In genomic region chr3:152189306-152189705, GRCm38 (mm10) we compare ENCODE assay signal across 10 mouse cellular contexts. TPM values are rescaled to one million over a fixed set of nuclear protein-coding genes. Genes with fewer than 3 reads are reported as not detected.
DNase-seq lines count a peak whose midpoint lies in the region; ATAC-seq and TF ChIP-seq lines count a peak whose summit lies in the region.
"Had no signal": no experiment of that assay in that cellular context is flagged by ENCODE, and none has a peak within 500 bp of the region (broad histone marks: within the 10 kb centered on the region; RNA-seq: fewer than 3 reads in every experiment).

No protein-coding gene starts in this region.

- peaks cover 22% of the 10 kb centered on the region for H3K36me3 ChIP-seq in kidney, embryonic 15.5 days
- H3K36me3 ChIP-seq in kidney, postnatal 0 days (ENCODE audit: insufficient read depth, low read length): peaks cover 3% of the 10 kb centered on the region; the same call in 1 of the 2 replicates
- H3K36me3 ChIP-seq in small intestine, adult 2 months (ENCODE audit: control insufficient read depth, insufficient read depth, low read length): peaks cover 6% of the 10 kb centered on the region; the same call in 1 of the 2 replicates
- 0 out of 2 replicates have a peak, but pooled peaks cover 5% of the 10 kb centered on the region for H3K36me3 ChIP-seq in forebrain, postnatal 0 days (ENCODE audit: insufficient read depth)

- H3K4me2 ChIP-seq in kidney, embryonic 15.5 days: peak overlapping the region; percentile 19
- H3K4me2 ChIP-seq in kidney, postnatal 0 days (ENCODE audit: low read length): peak overlapping the region; percentile 29; the same call in 1 of the 2 replicates
- no peak overlapping the region for H3K4me2 ChIP-seq in forebrain, postnatal 0 days (ENCODE audit: low read depth)

- intact Hi-C loops in left cerebral cortex, postnatal 36 days (cut with DNase I): no loop called here

- TF ChIP-seq CTCF in kidney, postnatal 0 days (IDR thresholded peaks at IDR 0.05; ENCODE audit: low read depth): no peak
- no peak for TF ChIP-seq CTCF in small intestine, adult 2 months (IDR thresholded peaks at IDR 0.05; ENCODE audit: extremely low read depth, insufficient read length, insufficient replicate concordance, low read depth, low read length)
- no peak for TF ChIP-seq CTCF in forebrain, postnatal 0 days (IDR thresholded peaks at IDR 0.05; ENCODE audit: low read depth)

- no peak for DNase-seq in kidney, adult 11 months
- DNase-seq in c-Kit-positive CD71-positive TER-119-positive erythroid progenitor cells, embryonic 14.5 days (ENCODE audit: low spot score): peak; percentile 30
- peak; percentile 82 for DNase-seq in kidney, postnatal 0 days (ENCODE audit: low spot score)
- DNase-seq in left cerebral cortex, postnatal 36 days (ENCODE audit: low spot score in 2 of 2): no peak
- no peak for DNase-seq in forebrain, postnatal 0 days
- DNase-seq: right cerebral cortex, postnatal 4 days; thymus, postnatal 36 days had no signal

- WGBS in kidney, embryonic 15.5 days: 36% methylated on average over 4 of the region's 4 CpGs
- WGBS in kidney, postnatal 0 days: 29% methylated on average over 4 of the region's 4 CpGs
- 72% methylated on average over 4 of the region's 4 CpGs for WGBS in small intestine, adult 2 months
- WGBS in forebrain, postnatal 0 days: 69% methylated on average over 4 of the region's 4 CpGs

- ATAC-seq in kidney, embryonic 15.5 days (replicated peaks; ENCODE audit: low FRiP score): peak; percentile 66
- ATAC-seq in kidney, postnatal 0 days (replicated peaks; ENCODE audit: low FRiP score, low read depth): peak; percentile 50; the same call in 1 of the 2 replicates
- ATAC-seq in forebrain, postnatal 0 days: no peak

- H3K4me1 ChIP-seq in kidney, embryonic 15.5 days: peaks cover 21% of the 10 kb centered on the region
- H3K4me1 ChIP-seq in kidney, postnatal 0 days (replicated peaks; ENCODE audit: insufficient read depth, low read length): peaks cover 12% of the 10 kb centered on the region; the same call in 1 of the 2 replicates
- H3K4me1 ChIP-seq in small intestine, adult 2 months (ENCODE audit: control insufficient read depth, insufficient read depth, insufficient read length, low read length): no peaks in the 10 kb centered on the region; the same call in 1 of the 2 replicates
- peaks cover 14% of the 10 kb centered on the region; the same call in 1 of the 2 replicates for H3K4me1 ChIP-seq in forebrain, postnatal 0 days (ENCODE audit: insufficient read depth)

- H3K4me3 ChIP-seq in kidney, embryonic 15.5 days (replicated peaks): no peak overlapping the region
- H3K4me3 ChIP-seq in kidney, postnatal 0 days (replicated peaks; ENCODE audit: low read depth, low read length): no peak overlapping the region
- no peak overlapping the region for H3K4me3 ChIP-seq in small intestine, adult 2 months (ENCODE audit: low read depth, low read length)
- H3K4me3 ChIP-seq in forebrain, postnatal 0 days (ENCODE audit: low read depth, low read length): no peak overlapping the region

- H3K9ac ChIP-seq in kidney, embryonic 15.5 days: no peak overlapping the region
- no peak overlapping the region for H3K9ac ChIP-seq in kidney, postnatal 0 days (ENCODE audit: low read depth, low read length)
- H3K9ac ChIP-seq in forebrain, postnatal 0 days: no peak overlapping the region

- H3K27me3 ChIP-seq in kidney, embryonic 15.5 days: no peaks in the 10 kb centered on the region
- H3K27me3 ChIP-seq in kidney, postnatal 0 days (ENCODE audit: insufficient read depth, low read length): no peaks in the 10 kb centered on the region
- H3K27me3 ChIP-seq in small intestine, adult 2 months (ENCODE audit: control insufficient read depth, insufficient read depth, low read length): no peaks in the 10 kb centered on the region
- no peaks in the 10 kb centered on the region for H3K27me3 ChIP-seq in forebrain, postnatal 0 days (ENCODE audit: insufficient read depth, low read length)

- no peak for TF ChIP-seq POLR2A in small intestine, adult 2 months (IDR thresholded peaks at IDR 0.05; ENCODE audit: low read depth, low read length)

- no peaks in the 10 kb centered on the region for H3K9me3 ChIP-seq in kidney, embryonic 15.5 days (replicated peaks)
- H3K9me3 ChIP-seq in kidney, postnatal 0 days (replicated peaks; ENCODE audit: low read length): no peaks in the 10 kb centered on the region
- H3K9me3 ChIP-seq in forebrain, postnatal 0 days (ENCODE audit: low read length): no peaks in the 10 kb centered on the region
- H3K9me3 ChIP-seq: G1E had no signal

- peak overlapping the region; percentile 28; the same call in 1 of the 2 replicates for H3K27ac ChIP-seq in kidney, embryonic 15.5 days
- peak overlapping the region; percentile 39; the same call in 1 of the 2 replicates for H3K27ac ChIP-seq in kidney, postnatal 0 days
- H3K27ac ChIP-seq in small intestine, adult 2 months (ENCODE audit: insufficient read depth, low read depth, low read length): peak overlapping the region; percentile 21; the same call in 1 of the 2 replicates
- no peak overlapping the region for H3K27ac ChIP-seq in forebrain, postnatal 0 days (ENCODE audit: low read depth, low read length)

RNA-seq across cellular contexts. Expression of gene Dnajb4, which starts 20.8 kb away (rescaled TPM):
- polyA plus RNA-seq in kidney, embryonic 15.5 days (2015; fragmentation: Nextera tagmentation; extraction: Ambion mirVana): 30.9 and 31.1 TPM in 2 replicates
- 32.5 and 34.9 TPM in 2 replicates for polyA plus RNA-seq in kidney, postnatal 0 days (2015; fragmentation: Nextera tagmentation; extraction: Ambion mirVana)
- polyA plus RNA-seq in small intestine, adult 2 months (2012; rRNA removed): 0.48 and 1.4 TPM in 2 replicates
- 10 to 100 TPM; 62.8 to 72.6 TPM for total RNA-seq in left cerebral cortex, postnatal 36 days (2021)
- 36.1 and 39.7 TPM in 2 replicates for total RNA-seq in forebrain, postnatal 0 days (2014; rRNA removed)
- polyA plus RNA-seq in forebrain, postnatal 0 days (2015; fragmentation: Nextera tagmentation; extraction: Ambion mirVana): 28.9 and 41.5 TPM in 2 replicates

RNA-seq across cellular contexts. Expression of gene Fubp1, which starts 20.9 kb away (rescaled TPM):
- 301 and 315 TPM in 2 replicates for polyA plus RNA-seq in kidney, embryonic 15.5 days (2015; fragmentation: Nextera tagmentation; extraction: Ambion mirVana)
- polyA plus RNA-seq in kidney, postnatal 0 days (2015; fragmentation: Nextera tagmentation; extraction: Ambion mirVana): 178 and 189 TPM in 2 replicates
- 9.3 and 18.4 TPM in 2 replicates for polyA plus RNA-seq in small intestine, adult 2 months (2012; rRNA removed)
- total RNA-seq in left cerebral cortex, postnatal 36 days (2021): 100 to 1,000 TPM in 1 of 2 experiments, 10 to 100 TPM in 1; 88.4 to 149 TPM
- total RNA-seq in forebrain, postnatal 0 days (2014; rRNA removed): 230 and 257 TPM in 2 replicates
- polyA plus RNA-seq in forebrain, postnatal 0 days (2015; fragmentation: Nextera tagmentation; extraction: Ambion mirVana): 127 and 135 TPM in 2 replicates

RNA-seq across cellular contexts. Expression of gene Gipc2, which starts 23.3 kb away (rescaled TPM):
- 25.4 and 30.4 TPM in 2 replicates for polyA plus RNA-seq in kidney, embryonic 15.5 days (2015; fragmentation: Nextera tagmentation; extraction: Ambion mirVana)
- polyA plus RNA-seq in kidney, postnatal 0 days (2015; fragmentation: Nextera tagmentation; extraction: Ambion mirVana): 74.1 and 84.5 TPM in 2 replicates
- polyA plus RNA-seq in small intestine, adult 2 months (2012; rRNA removed): 52.0 and 121 TPM in 2 replicates
- total RNA-seq in left cerebral cortex, postnatal 36 days (2021): 1 to 10 TPM; 3.8 to 7.9 TPM
- 12.0 and 13.9 TPM in 2 replicates for total RNA-seq in forebrain, postnatal 0 days (2014; rRNA removed)
- 5.1 and 6.3 TPM in 2 replicates for polyA plus RNA-seq in forebrain, postnatal 0 days (2015; fragmentation: Nextera tagmentation; extraction: Ambion mirVana)
- polyA plus RNA-seq: G1E had no signal

Comparison
In these comparisons a context has a peak if more than half of its experiments do, and no peak if none do; other contexts are left out.
1. DNase-seq: peak in c-Kit-positive CD71-positive TER-119-positive erythroid progenitor cells, embryonic 14.5 days (single experiment) and kidney, postnatal 0 days (single experiment); none in kidney, adult 11 months (single experiment), left cerebral cortex, postnatal 36 days (0 of 2) and forebrain, postnatal 0 days (single experiment).
2. RNA of gene Dnajb4, which starts 20.8 kb away (polyA plus RNA-seq): 28.9 to 41.5 TPM in forebrain, postnatal 0 days, 32.5 to 34.9 TPM in kidney, postnatal 0 days and 30.9 to 31.1 TPM in kidney, embryonic 15.5 days; 0.48 to 1.4 TPM in small intestine, adult 2 months; every median in the first group is over 10 times any median in the second.